Mouse (Mus musculus) layer of hippocampus, postnatal 10 days (tissue): ENCODE data around the gene 4932411N23Rik. TPM values are rescaled to one million over a fixed set of nuclear protein-coding genes. Genes with fewer than 3 reads are reported as not detected.
"Not testable (repeated sequence)": the region's sequence is repeated elsewhere in the genome, so short reads cannot be mapped to it uniquely, and the experiment has no call there.

Source experiments
- DNase-seq, 2 experiments: peaks; one replicate each; pipeline ENCODE4 v3.0.0; 2021; ENCODE audit warnings: low spot score in 2 of 2
- long read RNA-seq: library from polyadenylated mRNA; stranded (forward); transcript quantifications from one replicate; pipeline ENCODE4 v2.0.0, GENCODE M21; 2023
- total RNA-seq, 2 experiments: library from RNA; stranded (reverse); gene quantifications; 2 replicates each; pipeline ENCODE4 v1.2.3; 2021

4932411N23Rik gene
- not detected for total RNA-seq
- long read RNA-seq = 0 reads

DNA sequence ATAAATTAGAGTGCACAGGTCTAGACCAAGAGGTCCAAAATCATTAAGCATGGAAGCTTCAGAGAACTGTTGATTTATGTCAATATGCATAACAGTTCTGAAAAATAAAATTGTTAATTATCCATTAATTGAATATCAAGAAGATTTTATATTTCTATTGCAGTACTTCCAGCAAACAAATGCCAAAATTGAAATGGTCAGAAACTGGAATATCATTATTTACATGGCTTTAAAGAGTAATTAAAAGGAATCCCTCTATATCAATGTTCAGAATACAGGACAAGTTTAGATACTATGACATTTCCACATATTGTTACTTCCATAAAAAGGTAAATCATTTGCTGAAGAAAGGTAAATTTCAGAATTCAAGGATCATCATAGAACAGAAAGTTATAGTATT lies at the start of gene 4932411N23Rik:
4932411N23Rik (minus strand) TSS at position 101 of the 400 bp plus-strand sequence.
- no peak for DNase-seq

DNA sequence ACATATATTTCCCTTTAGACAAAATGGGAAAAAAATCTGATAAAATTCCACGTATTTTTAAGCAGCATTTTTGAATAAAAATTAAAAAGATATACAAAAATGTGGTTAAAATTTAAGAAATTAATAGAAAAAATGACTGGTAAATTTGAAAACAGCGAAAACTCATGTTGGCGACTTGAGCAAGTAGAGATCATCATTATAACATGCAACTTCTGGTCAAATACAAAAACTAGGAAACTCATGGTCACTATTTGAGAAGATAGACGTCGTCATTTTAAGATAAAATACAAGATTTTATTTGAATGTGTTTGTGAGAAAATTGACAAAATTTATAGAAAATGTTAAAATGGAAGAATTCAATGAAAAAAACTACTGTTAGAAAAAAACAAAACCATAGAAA lies 35.8 kb downstream of the 4932411N23Rik start:
- DNase-seq = no peak

GRCm38 (mm10) chrX:126777643-126778042 lies 38.0 kb downstream of the 4932411N23Rik start:
- not testable (repeated sequence) for DNase-seq

DNA sequence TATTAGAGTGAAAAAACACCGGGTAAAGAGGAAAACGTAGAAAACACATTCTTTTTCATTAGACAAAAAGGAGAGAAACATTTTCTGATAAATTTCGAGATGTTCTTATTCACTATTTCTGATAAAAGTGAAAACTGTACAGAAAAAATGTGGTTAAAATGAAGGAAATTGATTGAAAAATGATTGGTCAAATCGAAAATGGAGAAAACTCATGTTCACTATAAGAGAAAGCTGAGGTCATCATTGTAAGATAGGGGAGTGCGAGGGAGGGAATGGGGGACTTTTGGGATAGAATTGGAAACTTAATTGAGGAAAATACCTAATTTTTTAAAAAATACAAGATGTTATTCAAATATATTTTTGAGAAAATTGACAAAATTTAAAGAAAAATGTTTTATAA lies 40.8 kb downstream of the 4932411N23Rik start:
- not testable (repeated sequence) for DNase-seq

DNA sequence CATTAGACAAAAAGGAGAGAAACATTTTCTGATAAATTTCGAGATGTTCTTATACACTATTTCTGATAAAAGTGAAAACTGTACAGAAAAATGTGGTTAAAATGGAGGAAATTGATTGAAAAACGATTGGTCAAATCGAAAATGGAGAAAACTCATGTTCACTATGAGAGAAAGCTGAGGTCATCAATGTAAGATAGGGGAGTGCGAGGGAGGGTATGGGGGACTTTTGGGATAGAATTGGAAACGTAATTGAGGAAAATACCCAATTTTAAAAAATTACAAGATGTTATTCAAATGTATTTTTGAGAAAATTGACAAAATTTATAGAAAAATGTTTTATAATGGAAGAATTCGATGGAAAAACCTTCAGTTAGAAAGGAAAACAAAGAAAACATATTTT lies 42.2 kb downstream of the 4932411N23Rik start:
- peak in 1 of 2 experiments; percentile 15 for DNase-seq

Other genes with a start within 250 kb of the 4932411N23Rik start
- gene Gm382, start 224.1 kb upstream of the 4932411N23Rik start, total RNA-seq = not detected